Mouse (Mus musculus) megakaryocyte, adult 5-6 weeks (primary cell): ENCODE measurements around the gene Pla2r1. TPM values are rescaled to one million over a fixed set of nuclear protein-coding genes. Genes with fewer than 3 reads are reported as not detected.
A peak's percentile ranks its signal among the peaks of the same experiment; 100 is the strongest.

Experiments used
- ATAC-seq: 2 replicates; pipeline ENCODE4 v1.8.0; 2016; ENCODE audit warnings: mild to moderate bottlenecking, inconsistent platforms; ENCODE audit not compliant: poor library complexity, severe bottlenecking
- total RNA-seq, 2 experiments: library from RNA; stranded (forward) in 1 of 2; stranded (reverse) in 1 of 2; fragments of 153-499, 151-499 nt in 1 of 2; fragments of 221-1000, 200-1000 nt in 1 of 2; gene quantifications; 2 replicates each; pipeline versions ENCODE4 v1.2.3 to v1.2.4; 2015 to 2017

The Pla2r1 gene
- total RNA-seq, 2 experiments from 2014 or later = not detected

DNA sequence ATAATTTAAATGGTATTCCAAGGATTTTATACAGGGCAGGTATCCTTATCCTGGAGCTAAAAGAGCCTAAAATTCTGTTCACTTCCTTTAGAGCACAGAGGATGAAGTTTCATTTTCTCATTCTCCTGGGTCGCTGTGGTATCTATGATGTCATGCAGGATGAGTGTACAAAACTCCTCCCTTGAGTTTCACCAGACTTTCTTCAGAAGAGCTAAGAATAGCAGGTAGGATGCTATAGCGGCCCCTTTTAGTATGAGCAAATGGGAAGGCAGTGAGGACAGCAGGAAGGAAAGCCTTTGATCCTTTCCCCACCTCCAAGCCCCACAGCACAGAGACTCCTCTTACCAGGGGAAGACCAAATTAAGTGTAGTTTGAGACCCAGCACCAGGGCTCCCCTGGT, 48.4 kb downstream of the Pla2r1 start:
- ATAC-seq = peak; percentile 60

DNA sequence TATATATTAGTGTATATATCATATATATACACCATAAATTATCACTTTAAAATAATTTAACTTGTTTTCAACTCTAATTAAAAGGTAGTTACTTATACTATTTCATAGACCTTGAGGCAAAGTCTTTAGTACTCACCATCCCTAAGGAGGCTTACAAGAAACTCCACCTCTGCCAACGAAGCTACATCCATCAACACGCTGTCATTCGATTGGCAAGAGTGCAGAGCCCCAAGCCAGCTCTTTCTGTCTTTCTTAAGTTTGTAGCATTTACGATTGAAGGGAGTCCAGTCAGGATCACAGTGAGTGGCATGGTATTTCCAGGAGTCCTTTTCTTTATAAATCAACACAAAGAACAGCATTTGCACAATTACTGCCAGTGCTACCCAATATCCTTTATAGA, 49.1 kb downstream of the Pla2r1 start:
- no peak for ATAC-seq

DNA sequence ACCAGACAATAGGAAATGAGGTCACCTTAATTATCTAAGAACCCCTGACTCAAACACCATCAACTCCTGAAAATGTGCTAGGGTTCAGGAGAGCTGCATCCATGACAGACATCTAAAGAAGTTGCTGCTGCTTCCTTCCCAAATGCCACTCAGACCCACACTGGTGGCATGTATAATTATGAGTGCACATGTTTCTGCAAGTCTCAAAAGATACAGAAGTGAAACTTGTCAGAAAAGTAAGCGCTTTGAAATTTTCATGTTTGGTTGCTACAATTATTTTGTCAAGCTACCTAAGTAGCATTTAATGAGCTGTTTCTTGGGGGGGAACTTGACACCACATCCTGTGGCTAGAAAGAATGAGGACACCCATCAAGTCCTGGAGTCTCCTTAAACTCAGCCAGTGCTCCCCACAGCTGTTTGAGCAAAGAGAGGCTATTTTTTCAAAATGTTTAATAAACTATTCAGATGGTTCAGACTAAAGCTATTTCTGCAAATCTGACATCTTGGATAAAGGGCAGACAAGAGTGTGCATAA, 52.5 kb downstream of the Pla2r1 start:
- ATAC-seq = no peak

DNA sequence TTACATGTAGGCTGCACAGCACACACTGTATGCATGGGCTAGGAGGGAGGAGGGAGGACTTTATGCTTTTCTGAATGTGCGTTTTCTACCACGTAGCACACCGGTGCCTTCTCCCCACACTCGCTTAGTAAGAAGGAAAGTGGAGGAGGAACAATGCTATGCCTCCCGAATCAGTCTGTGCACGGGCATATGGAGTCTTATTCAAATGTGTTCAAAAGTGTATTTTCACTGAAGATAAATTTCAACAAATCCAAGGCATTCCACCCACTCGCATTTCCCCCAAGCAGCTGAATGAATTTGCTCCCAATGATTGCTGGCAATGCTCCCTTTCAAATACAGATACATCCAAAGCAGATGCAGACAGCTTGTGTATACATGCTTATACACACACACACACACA, 73.2 kb downstream of the Pla2r1 start:
- ATAC-seq = no peak

DNA sequence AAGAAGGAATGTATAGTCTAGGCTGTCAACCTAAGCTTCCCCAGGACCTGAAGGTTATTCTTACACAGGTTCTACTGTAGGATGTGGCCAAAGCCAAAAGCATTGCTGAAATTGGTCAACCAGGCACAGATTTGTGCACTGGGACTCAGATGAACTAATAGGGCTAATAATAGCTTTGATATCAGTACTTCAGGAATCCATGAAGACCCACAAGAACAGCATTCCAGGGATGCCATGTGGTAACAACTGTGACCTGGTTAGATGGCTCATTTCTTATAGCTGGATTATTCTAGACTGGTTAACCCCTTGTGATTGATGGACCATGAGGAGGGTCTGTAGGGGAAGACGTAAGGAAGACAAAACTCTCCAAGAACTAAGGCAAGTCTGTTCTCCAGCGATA, 74.3 kb downstream of the Pla2r1 start:
- no peak for ATAC-seq

DNA sequence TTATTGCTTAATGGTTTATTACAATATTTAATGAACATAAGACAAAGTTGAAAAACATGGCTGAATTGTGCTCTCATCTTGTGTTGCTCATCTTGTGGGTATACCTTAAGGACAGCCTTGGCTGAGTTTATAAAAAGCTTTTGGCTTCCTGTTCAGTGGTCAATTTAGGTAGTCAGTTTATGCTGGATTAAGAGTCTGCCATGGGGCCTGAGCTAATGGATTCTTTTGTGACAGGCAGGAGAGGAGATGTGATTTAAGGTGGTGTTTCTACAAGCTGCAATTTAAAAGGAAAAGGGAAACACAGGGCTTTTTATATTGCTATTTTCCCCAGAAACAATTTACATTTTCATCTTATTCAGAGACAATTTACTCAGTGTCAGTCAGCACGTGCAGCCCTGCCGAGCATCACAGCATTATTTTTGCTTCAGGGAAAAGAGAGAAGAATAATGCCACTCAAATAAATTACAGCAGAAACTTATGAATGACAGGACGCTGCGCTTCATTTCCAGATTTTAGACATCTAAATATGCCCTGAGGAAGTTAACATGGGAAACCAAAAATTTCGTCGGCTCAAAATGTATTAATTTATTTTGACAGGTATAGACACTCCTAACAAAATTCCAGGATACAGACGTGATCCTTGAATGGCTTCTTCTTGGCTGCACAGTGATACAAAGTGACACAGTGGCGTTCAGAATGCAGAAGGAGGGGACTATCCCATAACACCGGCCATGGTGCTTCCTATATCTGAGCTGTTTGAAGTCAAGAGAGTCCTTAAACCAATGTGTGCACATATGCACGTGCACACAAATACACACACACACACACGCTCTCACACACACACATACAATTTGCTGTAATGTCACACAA, 84.0 kb downstream of the Pla2r1 start:
- no peak for ATAC-seq

DNA sequence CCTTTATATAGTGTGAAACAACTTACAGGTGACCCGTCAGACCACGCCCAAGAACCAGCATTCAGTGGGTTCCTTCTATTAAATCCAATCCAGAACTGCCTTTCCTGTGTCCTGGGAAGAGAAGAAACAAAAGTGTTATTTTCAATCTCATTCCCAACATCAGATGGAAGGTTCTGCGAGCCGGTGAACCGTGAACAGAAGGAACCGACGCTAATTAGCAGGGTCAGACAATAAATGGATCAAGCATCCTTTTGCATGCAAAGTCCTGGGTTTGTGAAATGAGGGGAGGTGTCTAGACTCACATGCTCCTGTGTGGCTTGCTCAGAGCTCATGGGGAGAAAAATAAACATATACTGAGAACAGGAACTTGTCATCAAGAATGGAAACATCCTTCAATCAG, 100.7 kb downstream of the Pla2r1 start:
- no peak for ATAC-seq

DNA sequence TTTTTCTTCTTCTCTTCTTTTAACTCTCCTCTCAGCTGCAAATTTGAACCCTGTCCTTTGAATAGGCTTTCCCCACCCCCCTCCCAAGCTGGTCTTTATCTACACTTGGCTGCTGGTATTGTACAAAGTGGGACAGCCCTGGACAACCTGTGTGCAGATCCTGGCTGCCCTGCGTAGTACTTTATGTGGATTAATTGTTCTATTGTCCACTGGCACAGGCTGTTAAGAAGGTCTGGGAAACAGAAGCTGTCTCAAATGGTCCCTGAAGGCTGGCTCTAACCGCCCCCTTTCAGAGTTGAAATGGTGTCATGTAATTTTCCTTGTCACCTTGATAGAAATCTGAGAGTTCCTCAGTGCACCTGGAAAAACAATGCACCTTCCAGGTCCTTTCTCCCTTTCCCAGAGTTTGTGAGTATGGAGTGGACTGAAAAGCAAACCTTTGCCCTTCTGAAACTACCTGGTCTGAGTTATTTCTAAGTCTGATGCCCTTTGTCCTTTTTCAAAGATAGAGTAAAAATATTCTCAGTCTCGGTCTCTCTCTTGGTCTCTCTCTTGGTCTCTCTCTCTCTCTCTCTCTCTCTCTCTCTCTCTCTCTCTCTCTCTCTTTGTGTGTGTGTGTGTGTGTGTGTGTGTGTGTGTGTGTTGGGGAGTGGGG, 101.9 kb downstream of the Pla2r1 start:
- no peak for ATAC-seq

DNA sequence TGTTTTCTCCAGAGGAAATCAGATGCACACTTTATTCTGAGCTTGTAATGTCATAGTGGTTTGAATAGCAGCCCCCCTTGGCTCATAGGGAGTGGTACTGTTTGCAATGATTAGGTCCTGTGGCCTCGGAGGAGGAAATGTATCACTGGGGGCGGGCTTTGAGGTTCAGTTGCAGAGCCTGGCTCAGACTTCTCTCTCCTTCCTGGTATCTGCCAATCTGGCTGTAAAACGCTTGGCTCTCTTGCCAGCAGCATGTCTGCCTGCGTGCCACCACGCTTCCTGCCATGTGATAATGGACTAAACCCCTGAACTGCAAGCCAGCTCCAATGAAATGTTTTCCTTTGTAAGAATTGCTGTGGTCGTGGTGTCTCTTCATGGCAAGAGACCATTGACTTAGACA, 103.4 kb downstream of the Pla2r1 start:
- no peak for ATAC-seq

DNA sequence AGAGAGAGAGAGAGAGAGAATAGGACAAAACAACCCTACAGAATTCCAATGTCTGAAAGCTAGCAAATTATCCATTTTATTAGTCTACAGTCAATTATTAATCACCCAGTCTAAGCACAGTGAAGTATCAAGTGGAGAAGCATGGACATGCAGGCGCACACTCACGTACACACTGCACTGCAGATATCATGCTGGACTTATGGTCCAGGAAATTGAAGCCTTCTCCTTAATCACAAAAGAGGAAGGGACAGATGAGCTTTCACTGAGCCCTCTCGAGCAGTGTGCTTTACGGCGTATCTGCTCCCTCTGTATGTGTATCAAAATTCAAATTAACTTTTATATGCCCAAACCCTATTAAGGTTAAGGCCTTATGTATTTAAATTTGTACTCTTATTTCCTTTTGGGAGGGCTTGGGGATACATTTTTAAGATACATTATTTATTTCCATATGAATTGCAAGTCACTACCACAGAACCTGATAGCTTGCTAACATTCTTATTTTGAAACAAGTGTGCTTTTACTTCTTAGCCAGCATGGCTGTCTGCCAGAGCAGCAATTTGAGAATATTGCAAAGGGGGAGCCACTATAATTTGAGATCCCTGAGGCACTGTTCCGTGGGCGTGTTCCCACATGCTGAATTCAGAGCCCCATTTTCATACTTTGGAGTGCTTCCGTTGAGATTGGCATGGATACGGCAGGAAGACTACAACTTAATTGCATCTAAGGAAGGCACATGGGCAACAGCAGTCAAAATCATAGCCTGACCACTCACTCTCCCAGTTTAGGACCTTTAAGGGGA, 108.2 kb downstream of the Pla2r1 start:
- ATAC-seq = no peak

DNA sequence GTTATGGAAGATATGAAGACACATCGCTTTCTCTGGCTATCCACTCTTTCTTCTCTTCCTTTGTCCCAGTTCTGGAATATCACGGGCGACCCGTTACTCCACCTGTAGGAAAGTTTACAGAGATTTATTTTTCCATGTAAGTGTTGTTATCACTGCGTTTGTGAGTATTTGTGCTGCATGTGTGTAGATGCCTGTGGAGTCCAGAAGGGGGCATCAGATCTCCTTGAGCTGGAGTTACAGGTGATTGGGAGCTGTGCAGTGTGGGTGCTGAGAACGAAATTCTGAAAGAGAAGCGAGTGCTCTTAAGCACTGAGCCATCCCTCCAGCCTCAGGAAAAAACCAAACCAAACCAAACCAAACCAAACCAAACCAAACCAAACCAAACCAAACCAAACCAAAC, 109.8 kb downstream of the Pla2r1 start:
- ATAC-seq = no peak

DNA sequence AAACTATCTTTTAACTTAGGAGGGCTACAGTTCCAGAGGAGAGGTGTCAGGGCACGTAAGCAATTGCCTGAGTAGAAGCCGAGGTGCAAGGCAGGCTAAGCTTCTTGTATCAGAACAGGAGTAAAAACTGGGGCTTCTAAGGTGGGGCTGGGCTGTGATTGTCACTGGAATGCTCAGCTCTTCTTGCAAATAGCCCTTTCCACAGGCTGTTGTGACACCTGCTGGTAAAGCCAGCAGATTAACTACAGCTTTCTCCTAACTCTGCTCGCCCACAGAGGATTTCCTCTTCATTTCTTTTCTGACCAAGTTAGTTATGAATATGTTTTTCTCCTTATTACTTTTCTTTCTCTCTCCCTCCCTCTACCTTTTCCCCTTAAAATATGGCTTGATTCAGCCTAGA, 111.2 kb downstream of the Pla2r1 start:
- ATAC-seq = no peak

DNA sequence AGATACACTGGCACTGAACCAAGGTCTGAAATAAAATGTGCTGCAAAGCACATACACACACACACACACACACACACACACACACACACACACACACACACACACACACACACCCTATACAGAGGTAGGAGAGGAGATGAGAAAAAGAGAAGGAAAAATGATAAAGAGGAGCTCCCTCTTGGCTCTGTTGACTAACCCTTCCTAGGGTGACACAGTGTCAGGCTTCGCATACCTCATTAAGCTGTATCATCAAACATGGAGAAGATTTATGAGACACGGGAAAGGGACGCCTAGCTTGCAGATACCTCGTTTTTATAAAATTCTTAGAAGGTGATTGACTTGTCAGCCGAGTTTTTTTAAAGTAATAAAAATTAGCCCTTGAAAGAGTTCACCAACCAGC, 116.3 kb downstream of the Pla2r1 start:
- no peak for ATAC-seq

DNA sequence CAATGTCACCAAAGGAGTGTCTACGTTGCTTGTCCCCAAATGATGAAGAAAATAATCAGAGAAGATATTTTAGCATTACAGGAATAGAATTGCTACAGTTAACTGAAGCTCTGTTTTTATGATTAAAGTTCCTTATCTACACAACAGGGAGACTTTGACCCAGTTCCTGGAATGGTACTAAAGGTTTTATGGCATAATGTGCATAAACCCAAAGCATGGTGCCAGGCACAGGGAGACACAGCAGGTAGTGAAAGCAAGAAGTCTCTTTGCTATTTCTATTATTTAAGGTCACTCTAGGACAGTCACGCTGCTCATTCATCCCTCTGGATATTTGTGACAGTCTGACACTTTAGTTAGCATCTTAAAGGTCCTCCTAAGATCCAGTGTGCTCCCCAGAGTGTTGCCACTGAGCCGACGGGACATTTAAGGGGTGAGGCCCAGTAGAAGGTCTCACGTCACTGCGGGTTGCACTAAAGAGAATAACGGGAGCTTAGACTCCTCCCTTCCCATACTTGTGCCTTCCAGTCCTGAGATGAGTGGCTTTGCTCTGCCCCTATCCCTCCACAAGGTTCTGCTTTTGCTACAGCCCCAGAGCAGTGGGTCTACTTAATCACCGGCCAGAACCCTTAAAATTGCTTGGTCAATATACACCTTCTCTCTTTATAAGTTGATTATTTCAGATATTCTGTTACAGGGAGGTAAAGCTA, 122.6 kb downstream of the Pla2r1 start:
- ATAC-seq = no peak

DNA sequence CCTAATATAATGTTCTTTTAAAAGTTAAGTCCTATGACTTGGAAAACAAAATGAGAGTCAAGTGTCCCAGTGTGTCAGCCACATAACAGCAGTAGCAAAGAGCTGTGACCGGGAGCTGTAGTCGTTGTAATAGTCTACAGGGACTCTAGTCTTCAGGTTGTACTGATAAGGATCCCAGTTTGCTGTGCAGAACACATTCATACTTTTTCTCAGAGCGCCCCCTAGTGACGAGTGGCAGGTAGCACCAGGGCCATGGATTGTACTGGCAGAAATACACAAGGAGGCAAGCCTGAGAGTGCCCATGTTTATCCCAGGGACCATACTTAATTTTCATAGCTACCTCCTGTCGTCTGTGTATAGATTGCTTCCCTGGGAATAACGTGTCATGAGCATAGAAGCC, 135.0 kb downstream of the Pla2r1 start:
- ATAC-seq = peak; percentile 94

DNA sequence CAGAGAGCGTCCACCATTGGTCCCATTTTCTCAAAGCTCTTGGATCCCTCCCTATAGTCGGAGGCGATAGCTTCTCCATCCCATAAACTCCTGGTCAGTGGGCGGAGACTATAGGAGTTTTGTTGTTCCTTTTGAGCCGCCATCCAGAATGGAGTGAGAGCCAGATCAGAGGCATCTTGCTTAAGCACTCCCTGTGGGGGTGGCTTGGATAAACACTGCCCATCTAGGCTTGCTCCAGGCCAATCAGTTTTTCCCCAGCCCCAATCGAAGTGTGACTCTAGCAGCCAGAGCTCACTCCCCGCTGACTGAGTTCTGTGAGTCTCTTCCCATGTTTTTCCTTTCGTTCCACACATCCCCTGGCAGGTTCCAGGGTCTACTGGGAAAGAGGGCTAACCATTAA, 138.8 kb downstream of the Pla2r1 start:
- ATAC-seq = no peak

DNA sequence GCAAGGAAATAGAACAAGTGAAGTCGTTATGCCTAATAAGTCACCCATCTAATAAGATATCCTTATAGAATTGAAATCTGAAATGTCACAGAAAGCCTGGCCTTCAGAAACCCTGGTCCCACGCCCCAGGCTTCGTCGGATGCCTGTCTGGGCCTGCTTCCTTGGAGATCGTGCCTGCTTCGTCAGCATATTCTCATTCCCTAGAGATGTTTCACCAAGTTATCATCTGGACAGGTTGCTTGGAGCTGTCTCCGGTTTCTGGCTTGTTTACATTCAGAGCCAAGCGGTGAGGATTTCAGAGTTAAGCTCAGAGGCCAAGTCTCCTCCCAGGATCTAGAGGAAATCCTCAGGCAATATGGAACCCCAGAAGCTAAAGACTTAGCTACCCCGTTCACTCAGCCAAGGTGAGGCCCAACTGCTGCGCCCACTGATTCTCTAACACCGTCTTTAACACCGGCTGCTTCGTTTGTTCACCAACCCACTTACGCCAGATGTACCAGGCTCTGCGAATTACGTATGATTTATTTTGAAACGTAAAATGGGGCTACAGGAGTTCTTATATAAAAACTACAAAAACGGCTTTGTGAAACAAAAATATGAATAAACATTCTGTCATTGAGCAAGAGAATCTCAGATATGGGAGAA, 140.0 kb downstream of the Pla2r1 start:
- ATAC-seq = no peak

DNA sequence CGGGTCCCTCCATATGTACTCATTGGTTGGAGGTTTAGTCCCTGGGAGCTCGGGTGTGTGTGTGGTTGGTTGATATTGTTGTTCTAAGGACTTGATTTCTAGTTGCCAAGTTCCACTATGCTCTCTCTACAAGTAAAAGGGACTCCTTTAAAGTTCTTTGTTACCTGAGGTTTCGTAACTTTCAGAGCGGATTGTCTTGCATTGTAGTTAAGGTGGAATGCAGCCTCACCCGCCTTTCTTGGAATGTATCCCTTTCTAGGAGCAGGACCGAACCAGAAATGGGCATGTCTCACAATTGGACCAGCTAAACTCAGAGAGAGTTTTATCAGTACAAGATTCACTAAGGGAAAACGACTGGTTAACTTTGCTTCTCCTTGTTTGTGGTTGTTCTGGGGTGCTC, 141.9 kb downstream of the Pla2r1 start:
- no peak for ATAC-seq

DNA sequence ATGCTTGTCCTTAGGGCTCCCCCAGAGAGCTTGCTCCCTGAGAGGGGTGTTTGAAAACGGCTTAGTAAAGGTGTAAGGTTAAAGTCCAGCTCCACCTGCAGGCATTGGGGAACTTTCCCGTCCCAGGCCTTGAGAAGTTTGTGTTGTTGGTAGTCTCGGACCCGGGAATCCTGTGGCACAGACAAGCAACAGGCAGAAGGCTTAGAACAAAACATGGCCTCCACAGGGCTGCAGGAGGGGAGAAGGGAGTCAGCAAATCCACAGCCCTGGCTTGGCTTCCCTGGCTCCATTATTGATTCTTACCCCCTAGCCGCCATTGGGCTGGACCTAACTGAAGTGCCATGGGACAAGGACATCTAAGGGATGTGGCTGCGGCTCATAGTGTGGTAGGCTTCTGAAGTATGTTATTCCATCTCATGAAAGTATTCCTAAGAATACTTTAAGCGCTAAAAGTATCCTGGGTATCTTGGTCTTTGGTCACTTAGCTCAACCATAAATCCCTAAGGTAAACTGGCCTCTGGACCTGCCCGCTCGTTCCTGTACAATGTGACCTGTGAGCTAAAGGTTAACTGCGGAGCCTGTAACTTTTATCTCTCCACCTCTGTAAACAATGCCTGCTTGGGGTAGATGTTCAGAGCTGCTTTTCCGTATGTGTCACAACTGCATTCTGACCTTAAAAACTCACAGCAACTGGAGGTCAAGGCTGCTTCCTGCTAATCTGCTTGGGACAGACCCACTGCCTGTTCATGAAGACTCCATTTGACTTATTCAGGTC, 142.9 kb downstream of the Pla2r1 start:
- ATAC-seq = no peak

DNA sequence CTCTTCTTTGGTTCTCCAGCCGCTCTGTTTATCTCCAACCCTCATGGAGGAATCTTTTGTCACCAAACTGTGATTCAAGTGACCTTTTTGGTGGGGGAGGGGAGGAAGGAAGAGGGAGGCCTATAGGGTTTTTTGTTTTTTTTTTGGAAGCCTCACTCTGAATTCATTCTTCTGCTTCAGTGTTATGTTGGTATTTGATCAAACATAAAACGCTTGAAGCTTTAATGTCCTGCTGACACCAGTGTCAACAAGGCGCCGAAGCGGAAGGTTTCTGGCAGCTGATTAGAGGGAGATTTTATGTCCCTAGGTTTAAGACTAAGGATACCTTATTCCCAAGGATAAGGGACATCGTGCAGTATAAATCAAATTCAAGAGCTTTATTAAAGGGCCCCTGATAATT, 143.9 kb downstream of the Pla2r1 start:
- ATAC-seq = no peak
